Mouse (Mus musculus): Measurements from ENCODE around the gene Slc30a5. TPM values are rescaled to one million over a fixed set of nuclear protein-coding genes. Genes with fewer than 3 reads are reported as not detected.
"Not testable (repeated sequence)": the region's sequence is repeated elsewhere in the genome, so short reads cannot be mapped to it uniquely, and the experiment has no call there.

Gene Slc30a5
- polyA plus RNA-seq, 1 experiment from 2014 or later, result 53.7 TPM

GRCm38 (mm10) chr13:100825627-100826410 is 7.4 kb downstream of the Slc30a5 start:
- Histone ChIP-seq H3K36me3 (ENCODE audit: control insufficient read depth, insufficient read depth, low read length) (peaks cover 16% of the 10 kb centered on the region; the same call in 1 of the 2 replicates), H3K9ac (ENCODE audit: low read length) (no peak overlapping the region), H3K4me2 (ENCODE audit: low read depth, low read length) (no peak overlapping the region), H3K4me1 (ENCODE audit: control insufficient read depth, insufficient read depth, low read length) (0 out of 2 replicates have a peak, but pooled peaks cover 3% of the 10 kb centered on the region), H3K9me3 (replicated peaks; ENCODE audit: control insufficient read depth, low read length) (no peaks in the 10 kb centered on the region), H3K4me3 (replicated peaks; ENCODE audit: low read length) (no peak overlapping the region), H3K27me3 (ENCODE audit: control insufficient read depth, insufficient read depth, low read length) (no peaks in the 10 kb centered on the region), H3K27ac (ENCODE audit: low read length) (no peak overlapping the region)
- 91% methylated on average over 9 of the region's 9 CpGs for WGBS
- ATAC-seq (ENCODE audit: insufficient read depth, low FRiP score), result no peak

- Histone ChIP-seq H3K27me3 (ENCODE audit: control insufficient read depth, insufficient read depth, low read length) (no peaks in the 10 kb centered on the region), H3K27ac (ENCODE audit: low read length) (no peak overlapping the region), H3K4me2 (ENCODE audit: low read depth, low read length) (no peak overlapping the region), H3K36me3 (ENCODE audit: control insufficient read depth, insufficient read depth, low read length) (peaks cover 23% of the 10 kb centered on the region), H3K9ac (ENCODE audit: low read length) (no peak overlapping the region), H3K9me3 (replicated peaks; ENCODE audit: control insufficient read depth, low read length) (no peaks in the 10 kb centered on the region), H3K4me3 (replicated peaks; ENCODE audit: low read length) (no peak overlapping the region), H3K4me1 (ENCODE audit: control insufficient read depth, insufficient read depth, low read length) (0 out of 2 replicates have a peak, but pooled peaks cover 3% of the 10 kb centered on the region)
- ATAC-seq (ENCODE audit: insufficient read depth, low FRiP score), result no peak
- 89% methylated on average over 3 of the region's 3 CpGs for WGBS
Measured at GRCm38 (mm10) chr13:100824916-100825315, 8.3 kb downstream of the Slc30a5 start.

- ATAC-seq (ENCODE audit: insufficient read depth, low FRiP score), result no peak; the same call in 1 of the 2 replicates
- Histone ChIP-seq H3K9ac (ENCODE audit: low read length) (no peak overlapping the region), H3K36me3 (ENCODE audit: control insufficient read depth, insufficient read depth, low read length) (peaks cover 26% of the 10 kb centered on the region), H3K4me3 (replicated peaks; ENCODE audit: low read length) (no peak overlapping the region), H3K27me3 (ENCODE audit: control insufficient read depth, insufficient read depth, low read length) (no peaks in the 10 kb centered on the region), H3K4me1 (ENCODE audit: control insufficient read depth, insufficient read depth, low read length) (no peaks in the 10 kb centered on the region), H3K27ac (ENCODE audit: low read length) (peak overlapping the region; percentile 46; the same call in 1 of the 2 replicates), H3K9me3 (replicated peaks; ENCODE audit: control insufficient read depth, low read length) (no peaks in the 10 kb centered on the region), H3K4me2 (ENCODE audit: low read depth, low read length) (no peak overlapping the region)
- WGBS, result 45% methylated on average over 6 of the region's 6 CpGs
Measured at GRCm38 (mm10) chr13:100824306-100824705, 8.9 kb downstream of the Slc30a5 start.

- Histone ChIP-seq H3K27ac (ENCODE audit: low read length) (peak overlapping the region; percentile 46; the same call in 1 of the 2 replicates), H3K4me2 (ENCODE audit: low read depth, low read length) (no peak overlapping the region), H3K36me3 (ENCODE audit: control insufficient read depth, insufficient read depth, low read length) (peaks cover 26% of the 10 kb centered on the region), H3K9ac (ENCODE audit: low read length) (no peak overlapping the region), H3K4me3 (replicated peaks; ENCODE audit: low read length) (no peak overlapping the region), H3K9me3 (replicated peaks; ENCODE audit: control insufficient read depth, low read length) (no peaks in the 10 kb centered on the region), H3K27me3 (ENCODE audit: control insufficient read depth, insufficient read depth, low read length) (no peaks in the 10 kb centered on the region), H3K4me1 (ENCODE audit: control insufficient read depth, insufficient read depth, low read length) (no peaks in the 10 kb centered on the region)
- no peak for ATAC-seq (ENCODE audit: insufficient read depth, low FRiP score)
- 93% methylated on average over 3 of the region's 3 CpGs for WGBS
Measured at GRCm38 (mm10) chr13:100823863-100824262, 9.4 kb downstream of the Slc30a5 start.

- no peak overlapping the region for H3K4me3 ChIP-seq (replicated peaks; ENCODE audit: low read length)
Measured at GRCm38 (mm10) chr13:100814451-100814850, 18.8 kb downstream of the Slc30a5 start.

GRCm38 (mm10) chr13:100805776-100806175 is 27.5 kb downstream of the Slc30a5 start:
- 98% methylated on average over 3 of the region's 3 CpGs for WGBS
- no peak overlapping the region for H3K4me2 ChIP-seq (ENCODE audit: low read depth, low read length)
- no peaks in the 10 kb centered on the region for H3K27me3 ChIP-seq (ENCODE audit: control insufficient read depth, insufficient read depth, low read length)
- peaks cover 32% of the 10 kb centered on the region for H3K36me3 ChIP-seq (ENCODE audit: control insufficient read depth, insufficient read depth, low read length)
- no peak overlapping the region for H3K9ac ChIP-seq (ENCODE audit: low read length)
- ATAC-seq (ENCODE audit: insufficient read depth, low FRiP score), result no peak
- H3K4me3 ChIP-seq (replicated peaks; ENCODE audit: low read length), result no peak overlapping the region
- no peaks in the 10 kb centered on the region for H3K4me1 ChIP-seq (ENCODE audit: control insufficient read depth, insufficient read depth, low read length)
- H3K9me3 ChIP-seq (replicated peaks; ENCODE audit: control insufficient read depth, low read length), result no peaks in the 10 kb centered on the region
- no peak overlapping the region for H3K27ac ChIP-seq (ENCODE audit: low read length)

More at GRCm38 (mm10) chr13:100814451-100814850, 18.8 kb downstream of the Slc30a5 start:
- ATAC-seq (ENCODE audit: insufficient read depth, low FRiP score), result no peak
- 89% methylated on average over 6 of the region's 6 CpGs for WGBS
- Histone ChIP-seq H3K36me3 (ENCODE audit: control insufficient read depth, insufficient read depth, low read length) (peaks cover 24% of the 10 kb centered on the region), H3K4me2 (ENCODE audit: low read depth, low read length) (no peak overlapping the region), H3K9me3 (replicated peaks; ENCODE audit: control insufficient read depth, low read length) (no peaks in the 10 kb centered on the region), H3K27me3 (ENCODE audit: control insufficient read depth, insufficient read depth, low read length) (no peaks in the 10 kb centered on the region), H3K4me1 (ENCODE audit: control insufficient read depth, insufficient read depth, low read length) (no peaks in the 10 kb centered on the region), H3K27ac (ENCODE audit: low read length) (no peak overlapping the region), H3K9ac (ENCODE audit: low read length) (no peak overlapping the region)

GRCm38 (mm10) chr13:100797171-100797570 is 36.1 kb downstream of the Slc30a5 start:
- no peaks in the 10 kb centered on the region for H3K4me1 ChIP-seq (ENCODE audit: control insufficient read depth, insufficient read depth, low read length)
- WGBS, result 87% methylated on average over 6 of the region's 6 CpGs
- H3K9me3 ChIP-seq (replicated peaks; ENCODE audit: control insufficient read depth, low read length), result no peaks in the 10 kb centered on the region

GRCm38 (mm10) chr13:100789083-100789482 is 44.1 kb downstream of the Slc30a5 start:
- Histone ChIP-seq H3K4me1 (ENCODE audit: control insufficient read depth, insufficient read depth, low read length) (peaks cover 10% of the 10 kb centered on the region), H3K4me3 (replicated peaks; ENCODE audit: low read length) (no peak overlapping the region), H3K27ac (ENCODE audit: low read length) (no peak overlapping the region), H3K4me2 (ENCODE audit: low read depth, low read length) (no peak overlapping the region), H3K36me3 (ENCODE audit: control insufficient read depth, insufficient read depth, low read length) (no peaks in the 10 kb centered on the region), H3K9me3 (replicated peaks; ENCODE audit: control insufficient read depth, low read length) (no peaks in the 10 kb centered on the region), H3K9ac (ENCODE audit: low read length) (no peak overlapping the region), H3K27me3 (ENCODE audit: control insufficient read depth, insufficient read depth, low read length) (no peaks in the 10 kb centered on the region)
- no peak for ATAC-seq (ENCODE audit: insufficient read depth, low FRiP score)
- WGBS, result 77% methylated on average over 3 of the region's 3 CpGs

More at GRCm38 (mm10) chr13:100797171-100797570, 36.1 kb downstream of the Slc30a5 start:
- Histone ChIP-seq H3K4me2 (ENCODE audit: low read depth, low read length) (no peak overlapping the region), H3K9ac (ENCODE audit: low read length) (no peak overlapping the region), H3K4me3 (replicated peaks; ENCODE audit: low read length) (no peak overlapping the region), H3K27ac (ENCODE audit: low read length) (no peak overlapping the region), H3K36me3 (ENCODE audit: control insufficient read depth, insufficient read depth, low read length) (no peaks in the 10 kb centered on the region), H3K27me3 (ENCODE audit: control insufficient read depth, insufficient read depth, low read length) (no peaks in the 10 kb centered on the region)
- no peak for ATAC-seq (ENCODE audit: insufficient read depth, low FRiP score)

GRCm38 (mm10) chr13:100788057-100788456 is 45.2 kb downstream of the Slc30a5 start:
- H3K36me3 ChIP-seq (ENCODE audit: control insufficient read depth, insufficient read depth, low read length), result not testable (repeated sequence)
- 93% methylated on average over 10 of the region's 14 CpGs for WGBS
- peaks cover 15% of the 10 kb centered on the region for H3K4me1 ChIP-seq (ENCODE audit: control insufficient read depth, insufficient read depth, low read length)

More at GRCm38 (mm10) chr13:100788057-100788456, 45.2 kb downstream of the Slc30a5 start:
- H3K9me3 ChIP-seq (replicated peaks; ENCODE audit: control insufficient read depth, low read length); H3K27ac ChIP-seq (ENCODE audit: low read length); H3K27me3 ChIP-seq (ENCODE audit: control insufficient read depth, insufficient read depth, low read length); ATAC-seq (ENCODE audit: insufficient read depth, low FRiP score); H3K4me3 ChIP-seq (replicated peaks; ENCODE audit: low read length); H3K9ac ChIP-seq (ENCODE audit: low read length); H3K4me2 ChIP-seq (ENCODE audit: low read depth, low read length): not testable (repeated sequence)
